Mouse (Mus musculus) layer of hippocampus, postnatal 10 days (tissue): ENCODE data around the gene Cd22. TPM values are rescaled to one million over a fixed set of nuclear protein-coding genes. Genes with fewer than 3 reads are reported as not detected.

Experiments used
- DNase-seq, 2 experiments: peaks; one replicate each; pipeline ENCODE4 v3.0.0; 2021; ENCODE audit warnings: low spot score in 2 of 2
- total RNA-seq, 2 experiments: library from RNA; stranded (reverse); gene quantifications; 2 replicates each; pipeline ENCODE4 v1.2.3; 2021

Gene Cd22
- total RNA-seq, 2 experiments from 2014 or later: not detected

DNA sequence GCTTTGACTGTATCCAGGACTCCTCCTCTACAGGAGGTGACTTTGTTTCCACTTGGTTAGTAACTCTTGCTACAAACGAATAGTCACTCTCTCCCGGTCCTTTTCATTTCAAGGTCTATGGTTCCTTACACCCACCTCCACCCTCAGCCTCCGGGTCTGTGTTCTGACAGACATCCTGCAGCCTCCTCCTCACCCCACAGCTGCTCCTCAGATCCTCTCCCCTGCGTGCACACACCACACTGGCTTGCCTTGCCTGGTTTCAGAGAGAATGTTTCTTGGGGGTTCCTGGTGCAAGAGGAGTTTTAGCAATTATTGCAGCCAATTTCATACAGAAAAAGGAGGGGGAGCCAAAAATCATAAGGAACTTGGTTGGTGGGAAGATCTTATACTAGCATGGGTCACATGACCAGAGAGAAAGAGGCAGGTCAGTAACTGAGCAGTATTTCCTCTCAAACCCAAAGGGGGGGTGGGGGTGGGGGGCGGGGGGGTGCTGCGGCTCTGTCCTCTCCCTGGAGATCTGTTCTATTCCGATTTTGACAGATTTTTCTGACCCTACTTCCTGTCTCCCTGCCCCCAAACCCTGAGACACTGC lies 59.2 kb downstream of the Cd22 start:
- no peak for DNase-seq

DNA sequence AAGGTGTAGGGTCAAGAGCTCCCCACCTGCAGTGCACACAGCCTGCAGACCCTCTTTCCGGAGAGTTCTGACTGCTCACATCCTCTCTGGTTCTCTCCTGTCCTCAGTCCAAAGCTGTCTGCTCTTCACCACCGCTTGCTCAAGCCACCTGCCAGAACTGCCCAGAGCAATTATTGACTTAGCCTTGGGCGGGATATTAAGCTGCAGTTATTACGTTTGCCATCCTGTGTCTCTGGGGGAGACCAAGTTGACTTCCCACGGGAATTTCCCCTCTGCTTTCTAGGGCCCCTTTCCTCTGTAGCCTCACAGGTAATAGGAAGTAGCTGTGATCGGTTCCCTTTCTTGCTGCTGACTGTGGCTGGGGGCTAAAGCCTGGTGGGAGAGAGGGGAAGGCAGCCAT lies 60.0 kb downstream of the Cd22 start:
- no peak for DNase-seq

Other genes starting within 250 kb of the Cd22 start
- gene Etv2, start 244.5 kb downstream of the Cd22 start, total RNA-seq: not detected
- gene Rbm42, start 230.0 kb downstream of the Cd22 start, total RNA-seq: 10 to 100 TPM; 75.3 to 79.9 TPM
- 1 to 10 TPM; 7.0 to 7.4 TPM for gene Haus5, start 215.3 kb downstream of the Cd22 start, total RNA-seq
- not detected for gene Pmis2, start 208.7 kb downstream of the Cd22 start, total RNA-seq
- not detected for gene 2200002J24Rik, start 181.4 kb downstream of the Cd22 start, total RNA-seq
- gene Atp4a, start 168.1 kb downstream of the Cd22 start, total RNA-seq: 1 to 10 TPM; 3.1 to 3.8 TPM
- gene Tmem147, start 150.8 kb downstream of the Cd22 start, total RNA-seq: 100 to 1,000 TPM; 117 to 141 TPM
- not detected for gene Gapdhs, start 136.7 kb downstream of the Cd22 start, total RNA-seq
- gene Sbsn, start 128.9 kb downstream of the Cd22 start, total RNA-seq: 10 to 100 TPM in 1 of 2 experiments, 1 to 10 TPM in 1; 7.7 to 10.4 TPM
- 1 to 10 TPM; 1.2 to 1.5 TPM for gene Dmkn, start 116.6 kb downstream of the Cd22 start, total RNA-seq
- not detected for gene Krtdap, start 92.4 kb downstream of the Cd22 start, total RNA-seq
- gene Ffar2, start 56.6 kb downstream of the Cd22 start, total RNA-seq: under 1 TPM in 1 of 2 experiments, not detected in 1; 0.25 TPM
- not detected for gene Ffar3, start 24.2 kb downstream of the Cd22 start, total RNA-seq
- gene Ffar1, start 18.8 kb downstream of the Cd22 start, total RNA-seq: not detected
- gene Mag, start 34.5 kb upstream of the Cd22 start, total RNA-seq: 10 to 100 TPM; 25.3 to 30.7 TPM
- not detected for gene Hamp2, start 44.3 kb upstream of the Cd22 start, total RNA-seq
- not detected for gene Hamp, start 63.7 kb upstream of the Cd22 start, total RNA-seq
- gene Usf2, start 76.5 kb upstream of the Cd22 start, total RNA-seq: 100 to 1,000 TPM in 1 of 2 experiments, 10 to 100 TPM in 1; 94.1 to 116 TPM
- gene Lsr, start 93.1 kb upstream of the Cd22 start, total RNA-seq: 10 to 100 TPM; 11.8 to 15.1 TPM
- gene Fam187b, start 93.4 kb upstream of the Cd22 start, total RNA-seq: under 1 TPM; 0.25 to 0.96 TPM
- 10 to 100 TPM; 35.9 to 36.5 TPM for gene Fxyd5, start 162.1 kb upstream of the Cd22 start, total RNA-seq
- gene Fxyd7, start 171.1 kb upstream of the Cd22 start, total RNA-seq: 100 to 1,000 TPM; 376 to 407 TPM
- 10 to 100 TPM; 67.2 to 69.2 TPM for gene Fxyd1, start 176.9 kb upstream of the Cd22 start, total RNA-seq
- gene Lgi4, start 179.0 kb upstream of the Cd22 start, total RNA-seq: 10 to 100 TPM; 13.2 to 15.5 TPM
- gene Fxyd3, start 196.4 kb upstream of the Cd22 start, total RNA-seq: 1 to 10 TPM in 1 of 2 experiments, not detected in 1; 1.2 TPM
- 1 to 10 TPM; 2.1 to 2.9 TPM for gene Hpn, start 234.9 kb upstream of the Cd22 start, total RNA-seq
- 100 to 1,000 TPM; 264 to 274 TPM for gene Scn1b, start 246.7 kb upstream of the Cd22 start, total RNA-seq